Mouse (Mus musculus) neural tube, embryonic 11.5 days (tissue): ENCODE data around the gene Prdx1. TPM values are rescaled to one million over a fixed set of nuclear protein-coding genes. Genes with fewer than 3 reads are reported as not detected.
A peak's percentile ranks its signal among the peaks of the same experiment; 100 is the strongest.

Experiments
- ATAC-seq: fragments of 200-750 bp; cut with Nextera tagmentation; 2 replicates; pipeline ENCODE4 v1.8.0; 2017; ENCODE audit warnings: moderate number of reproducible peaks, mild to moderate bottlenecking, moderate TSS enrichment, moderate library complexity; ENCODE audit not compliant: insufficient read depth, low FRiP score, low TSS enrichment
- DNase-seq: peaks from one replicate; pipeline ENCODE4 v3.0.0-alpha.2; 2015; ENCODE audit warnings: low spot score
- H3K27ac ChIP-seq: fragments of 300-500 bp; sonication (generic); 2 replicates; pipeline ENCODE4 v1.5.1; 2014; ENCODE audit warnings: low read depth, mild to moderate bottlenecking, low read length
- H3K27me3 ChIP-seq: fragments of 300-500 bp; sonication (generic); 2 replicates; pipeline ENCODE4 v1.6.1; 2014; ENCODE audit warnings: mild to moderate bottlenecking, low read length, mixed read lengths; ENCODE audit not compliant: control insufficient read depth, insufficient read depth
- H3K36me3 ChIP-seq: fragments of 300-500 bp; sonication (generic); 2 replicates; pipeline ENCODE4 v1.6.1; 2014; ENCODE audit warnings: mild to moderate bottlenecking, low read length, moderate library complexity, mixed read lengths; ENCODE audit not compliant: control insufficient read depth, insufficient read depth
- H3K4me1 ChIP-seq: fragments of 300-500 bp; sonication (generic); 2 replicates; pipeline ENCODE4 v1.6.1; 2014; ENCODE audit warnings: low read length, mixed read lengths; ENCODE audit not compliant: control insufficient read depth, insufficient read depth
- H3K4me2 ChIP-seq: fragments of 300-500 bp; sonication (generic); 2 replicates; pipeline ENCODE4 v1.6.1; 2014; ENCODE audit warnings: low read depth, mild to moderate bottlenecking, moderate library complexity
- H3K4me3 ChIP-seq: fragments of 300-500 bp; sonication (generic); 2 replicates; pipeline ENCODE4 v1.5.1; 2014; ENCODE audit warnings: low read depth, low read length
- H3K9ac ChIP-seq: fragments of 300-500 bp; sonication (generic); 2 replicates; pipeline ENCODE4 v1.6.1; 2014; ENCODE audit warnings: mild to moderate bottlenecking, low read length
- H3K9me3 ChIP-seq: fragments of 300-500 bp; sonication (generic); 2 replicates; pipeline ENCODE4 v1.6.1; 2016; ENCODE audit warnings: low read length; ENCODE audit not compliant: control insufficient read depth
- WGBS: fragments of 180-500 bp; shearing (Covaris S2); extraction: QIAGEN DNeasy Blood & Tissue Kit; methylation state at CpG from one replicate; pipeline ENCODE4 v1.1.7; 2014; 5-methylcytosine and 5-hydroxymethylcytosine counted together
- polyA plus RNA-seq: library from polyadenylated mRNA; unstranded; fragments of >200 nt; fragmentation: Nextera tagmentation; extraction: Ambion mirVana; gene quantifications from 2 replicates; pipeline ENCODE4 v1.2.1, GENCODE M21; 2014

Gene Prdx1
- polyA plus RNA-seq, 1 experiment from 2014 or later = 902 TPM

GRCm38 (mm10) chr4:116683957-116684356, 1.4 kb upstream of the Prdx1 start:
- Histone ChIP-seq H3K9ac (no peak overlapping the region), H3K4me2 (no peak overlapping the region), H3K4me3 (no peak overlapping the region), H3K27ac (no peak overlapping the region), H3K36me3 (no peaks in the 10 kb centered on the region), H3K4me1 (peaks cover 8% of the 10 kb centered on the region), H3K9me3 (no peaks in the 10 kb centered on the region), H3K27me3 (no peaks in the 10 kb centered on the region)
- 91% methylated on average over 4 of the region's 4 CpGs for WGBS
- DNase-seq (no peak), ATAC-seq (no peak)

- H3K9me3 ChIP-seq = no peaks in the 10 kb centered on the region
- peak overlapping the region; percentile 60 for H3K4me2 ChIP-seq
- H3K4me1 ChIP-seq = peaks cover 8% of the 10 kb centered on the region
- H3K4me3 ChIP-seq = peak overlapping the region; percentile 47; the same call in 1 of the 2 replicates
- 81% methylated on average over 2 of the region's 2 CpGs for WGBS
- H3K9ac ChIP-seq = no peak overlapping the region
- DNase-seq (no peak), ATAC-seq (no peak)
- no peaks in the 10 kb centered on the region for H3K27me3 ChIP-seq
- H3K27ac ChIP-seq = peak overlapping the region; percentile 81; the same call in 1 of the 2 replicates
- H3K36me3 ChIP-seq = 0 out of 2 replicates have a peak, but pooled peaks cover 2% of the 10 kb centered on the region
Measured at GRCm38 (mm10) chr4:116684665-116685064, 679 bp upstream of the Prdx1 start.

GRCm38 (mm10) chr4:116687041-116687440, 1.7 kb downstream of the Prdx1 start:
- DNase-seq (no peak), ATAC-seq (no peak)
- WGBS = 48% methylated on average over 1 of the region's 1 CpGs
- no peak overlapping the region; the same call in 1 of the 2 replicates for H3K9ac ChIP-seq
- H3K36me3 ChIP-seq = 0 out of 2 replicates have a peak, but pooled peaks cover 2% of the 10 kb centered on the region
- H3K4me3 ChIP-seq = peak overlapping the region; percentile 47
- no peaks in the 10 kb centered on the region for H3K9me3 ChIP-seq
- H3K27me3 ChIP-seq = no peaks in the 10 kb centered on the region
- H3K4me2 ChIP-seq = peak overlapping the region; percentile 60
- no peak overlapping the region for H3K27ac ChIP-seq
- H3K4me1 ChIP-seq = peaks cover 8% of the 10 kb centered on the region

GRCm38 (mm10) chr4:116689309-116689876, 4.0 kb downstream of the Prdx1 start:
- Histone ChIP-seq H3K4me1 (peaks cover 8% of the 10 kb centered on the region), H3K27me3 (no peaks in the 10 kb centered on the region), H3K9me3 (no peaks in the 10 kb centered on the region), H3K27ac (no peak overlapping the region), H3K9ac (no peak overlapping the region), H3K4me2 (no peak overlapping the region), H3K36me3 (peaks cover 4% of the 10 kb centered on the region), H3K4me3 (no peak overlapping the region)
- ATAC-seq (no peak), DNase-seq (no peak)
- 97% methylated on average over 4 of the region's 4 CpGs for WGBS

- ATAC-seq = no peak
- Histone ChIP-seq H3K4me3 (no peak overlapping the region), H3K4me1 (no peaks in the 10 kb centered on the region; the same call in 1 of the 2 replicates), H3K27ac (no peak overlapping the region), H3K9me3 (no peaks in the 10 kb centered on the region), H3K36me3 (peaks cover 6% of the 10 kb centered on the region), H3K9ac (no peak overlapping the region), H3K4me2 (no peak overlapping the region), H3K27me3 (no peaks in the 10 kb centered on the region)
- WGBS = 89% methylated on average over 2 of the region's 2 CpGs
- no peak for DNase-seq
Measured at GRCm38 (mm10) chr4:116692146-116692545, 6.8 kb downstream of the Prdx1 start.

- peaks cover 6% of the 10 kb centered on the region for H3K36me3 ChIP-seq
- DNase-seq (no peak), ATAC-seq (no peak)
- no peaks in the 10 kb centered on the region for H3K27me3 ChIP-seq
- no peaks in the 10 kb centered on the region for H3K9me3 ChIP-seq
- no peaks in the 10 kb centered on the region for H3K4me1 ChIP-seq
- H3K4me3 ChIP-seq = no peak overlapping the region
- H3K27ac ChIP-seq = no peak overlapping the region
- 82% methylated on average over 2 of the region's 2 CpGs for WGBS
- no peak overlapping the region for H3K4me2 ChIP-seq
- H3K9ac ChIP-seq = no peak overlapping the region
Measured at GRCm38 (mm10) chr4:116693785-116694184, 8.4 kb downstream of the Prdx1 start.

- 94% methylated on average over 2 of the region's 2 CpGs for WGBS
- Histone ChIP-seq H3K4me3 (no peak overlapping the region), H3K9me3 (no peaks in the 10 kb centered on the region), H3K4me1 (no peaks in the 10 kb centered on the region), H3K27me3 (no peaks in the 10 kb centered on the region), H3K9ac (no peak overlapping the region), H3K4me2 (no peak overlapping the region), H3K27ac (no peak overlapping the region), H3K36me3 (peaks cover 5% of the 10 kb centered on the region)
- DNase-seq (no peak), ATAC-seq (no peak)
Measured at GRCm38 (mm10) chr4:116698693-116699342, 13.5 kb downstream of the Prdx1 start.

GRCm38 (mm10) chr4:116700964-116701363, 15.6 kb downstream of the Prdx1 start:
- 79% methylated on average over 1 of the region's 1 CpGs for WGBS
- Histone ChIP-seq H3K4me1 (no peaks in the 10 kb centered on the region), H3K27me3 (no peaks in the 10 kb centered on the region), H3K9ac (no peak overlapping the region), H3K4me3 (no peak overlapping the region), H3K9me3 (no peaks in the 10 kb centered on the region), H3K27ac (no peak overlapping the region), H3K4me2 (no peak overlapping the region), H3K36me3 (peaks cover 2% of the 10 kb centered on the region; the same call in 1 of the 2 replicates)
- no peak for ATAC-seq
- DNase-seq = no peak

GRCm38 (mm10) chr4:116703804-116704203, 18.5 kb downstream of the Prdx1 start:
- Histone ChIP-seq H3K4me2 (no peak overlapping the region), H3K27ac (no peak overlapping the region), H3K27me3 (no peaks in the 10 kb centered on the region), H3K4me1 (peaks cover 3% of the 10 kb centered on the region), H3K36me3 (peaks cover 2% of the 10 kb centered on the region; the same call in 1 of the 2 replicates), H3K9ac (no peak overlapping the region), H3K9me3 (no peaks in the 10 kb centered on the region), H3K4me3 (no peak overlapping the region)
- WGBS = 41% methylated on average over 6 of the region's 6 CpGs
- ATAC-seq = no peak
- peak; percentile 71 for DNase-seq
